Mouse (Mus musculus) B cell, adult 67 days (primary cell): ENCODE data around the gene Ip6k2. TPM values are rescaled to one million over a fixed set of nuclear protein-coding genes. Genes with fewer than 3 reads are reported as not detected.

Source experiments
- total RNA-seq, 2 experiments: library from RNA; stranded (reverse); gene quantifications; 4 replicates each; pipeline ENCODE4 v1.2.4; 2023

Ip6k2 gene
- 10 to 100 TPM; 80.3 to 81.0 TPM for total RNA-seq

DNA sequence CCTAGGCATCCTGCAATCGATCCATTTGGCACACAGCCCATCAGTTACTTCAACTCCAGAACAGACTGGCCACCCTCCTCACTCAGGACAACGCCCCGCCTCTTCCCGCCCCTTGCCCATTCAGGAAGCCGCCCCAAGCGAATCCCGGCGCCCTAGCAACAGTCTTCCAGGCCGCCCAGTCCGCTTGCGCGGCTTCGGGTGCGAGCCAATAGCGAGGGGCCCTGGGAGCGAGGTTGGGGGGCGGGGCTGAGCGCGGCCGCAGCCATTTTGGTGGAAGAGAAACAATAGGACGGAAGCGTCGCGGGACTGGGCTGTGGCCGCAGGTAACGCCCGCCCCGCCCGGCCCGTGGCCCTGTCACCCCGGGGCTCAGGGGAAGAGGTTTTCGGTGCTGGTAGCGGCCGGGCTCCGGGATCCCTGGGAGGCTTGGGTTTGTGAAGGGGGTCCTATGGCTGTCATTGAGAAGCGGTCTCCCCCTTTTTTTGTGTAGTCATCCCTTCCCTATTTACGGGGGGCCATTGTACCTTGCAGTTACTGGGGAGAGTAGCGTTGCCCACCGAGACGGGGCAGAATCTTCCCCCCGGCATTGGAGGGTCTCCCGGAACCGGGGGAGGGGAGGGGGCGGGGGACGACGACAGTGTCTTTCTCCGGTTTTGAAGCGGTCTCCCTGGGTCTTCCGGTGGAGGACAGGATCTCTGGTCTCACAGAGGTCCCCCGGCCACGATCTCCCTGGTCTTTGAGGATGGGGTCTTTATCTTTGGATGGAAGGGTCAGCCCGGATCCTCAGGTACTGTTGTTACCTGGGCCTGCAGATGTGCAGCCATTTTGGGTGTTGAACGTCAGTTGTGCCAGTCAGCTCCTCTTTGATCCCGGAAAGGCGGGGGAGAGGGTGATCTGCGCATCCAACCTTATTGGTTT, at the start of gene Ip6k2:
Ip6k2 (plus strand) TSS at position 249 of the 916 bp plus-strand sequence.

DNA sequence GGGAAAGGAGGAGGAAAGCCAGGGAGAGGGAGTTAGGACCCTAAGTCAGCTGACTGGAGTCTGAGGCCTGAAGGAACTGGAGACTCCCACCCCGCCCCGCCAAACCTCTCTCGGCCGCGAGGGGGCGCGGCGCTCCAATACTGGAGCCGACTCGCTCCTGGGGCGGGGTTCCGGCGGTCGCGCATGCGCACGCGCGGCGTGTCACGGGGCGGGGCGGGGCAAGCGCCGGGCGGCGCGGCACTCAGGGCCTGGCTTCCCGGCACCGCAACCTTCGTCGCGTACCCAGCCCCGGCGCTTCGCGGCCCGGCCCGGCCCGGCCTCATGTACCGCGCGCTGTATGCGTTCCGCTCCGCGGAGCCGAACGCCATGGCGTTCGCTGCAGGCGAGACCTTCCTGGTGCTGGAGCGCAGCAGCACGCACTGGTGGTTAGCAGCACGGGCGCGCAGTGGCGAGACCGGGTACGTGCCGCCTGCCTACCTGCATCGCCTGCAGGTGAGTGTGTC, 24.6 kb downstream of the Ip6k2 start, which contains the start of gene Nckipsd:
Nckipsd (plus strand) TSS at position 206 of the 503 bp plus-strand sequence.

DNA sequence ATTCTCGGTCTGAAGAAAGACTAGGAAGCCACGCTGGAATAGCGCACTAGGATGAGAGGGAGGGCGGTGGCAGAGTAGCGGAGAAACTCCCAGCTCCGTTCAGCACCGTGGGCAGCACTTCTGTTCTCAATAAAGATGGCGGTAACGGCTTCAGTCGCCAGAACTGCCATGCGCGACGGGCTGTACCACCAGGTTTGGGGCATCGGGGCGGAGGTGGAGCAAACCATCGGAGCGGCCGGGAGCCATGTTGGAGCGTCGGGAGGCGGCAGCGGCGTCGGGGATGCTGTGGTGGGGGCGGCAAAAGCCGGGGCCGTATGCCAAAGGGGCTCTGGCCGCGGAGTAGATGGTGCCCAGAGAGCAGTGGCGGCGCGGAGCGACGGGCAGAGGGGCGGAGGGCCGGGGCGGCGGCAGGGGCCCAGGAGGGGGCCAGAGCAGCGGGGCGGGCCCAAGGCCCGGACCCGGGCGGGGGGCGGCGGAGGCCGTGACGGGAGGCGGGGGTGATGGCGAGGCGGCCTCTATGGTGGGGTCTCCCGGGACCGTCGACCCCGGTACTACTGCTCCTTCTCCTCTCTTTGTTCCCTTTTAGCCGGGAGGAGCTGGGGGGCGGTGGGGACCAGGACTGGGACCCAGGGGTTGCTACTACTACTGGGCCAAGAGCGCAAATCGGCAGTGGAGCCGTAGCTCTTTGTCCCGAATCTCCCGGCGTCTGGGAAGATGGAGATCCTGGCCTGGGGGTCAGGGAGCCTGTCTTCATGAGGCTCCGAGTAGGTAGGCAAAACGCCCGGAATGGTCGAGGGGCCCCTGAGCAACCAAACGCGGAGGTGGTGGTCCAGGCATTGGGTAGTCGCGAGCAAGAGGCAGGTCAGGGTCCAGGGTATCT, 42.5 kb downstream of the Ip6k2 start, which contains the start of gene Celsr3:
Celsr3 (plus strand) TSS at position 501 of the 880 bp plus-strand sequence.

DNA sequence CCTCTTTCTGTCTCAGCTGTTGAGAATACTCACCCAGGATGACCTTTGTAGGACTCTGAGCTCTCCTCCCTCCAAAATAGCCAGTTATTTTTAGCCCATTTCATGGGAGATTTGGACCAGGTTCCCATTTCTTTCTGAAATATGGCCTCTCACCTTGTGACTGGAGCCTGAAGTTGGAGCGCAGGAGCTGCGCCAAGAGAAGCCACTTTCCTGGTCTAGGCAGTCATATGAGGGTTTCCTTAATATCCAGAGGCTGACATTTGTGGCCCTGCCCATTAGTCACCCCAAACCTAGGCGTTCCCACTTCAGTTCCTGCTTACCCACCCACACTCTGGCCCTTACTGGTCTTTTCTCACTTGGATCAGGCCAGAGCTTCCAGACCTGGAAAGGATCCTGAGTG, 69.4 kb downstream of the Ip6k2 start, which contains the start of gene Slc26a6:
Slc26a6 (plus strand) TSS at position 308 of the 400 bp plus-strand sequence.

Other genes starting within 250 kb of the Ip6k2 start
- gene Impdh2, start 223.5 kb upstream of the Ip6k2 start, total RNA-seq: 100 to 1,000 TPM; 197 to 211 TPM
- 10 to 100 TPM; 31.6 to 37.6 TPM for gene Ndufaf3, start 216.4 kb upstream of the Ip6k2 start, total RNA-seq
- 100 to 1,000 TPM in 1 of 2 experiments, 10 to 100 TPM in 1; 93.3 to 117 TPM for gene Dalrd3, start 213.9 kb upstream of the Ip6k2 start, total RNA-seq
- gene Wdr6, start 205.1 kb upstream of the Ip6k2 start, total RNA-seq: 10 to 100 TPM; 42.2 to 42.9 TPM
- 1 to 10 TPM; 3.0 to 6.8 TPM for gene P4htm, start 186.1 kb upstream of the Ip6k2 start, total RNA-seq
- 100 to 1,000 TPM; 135 to 144 TPM for gene Arih2, start 134.4 kb upstream of the Ip6k2 start, total RNA-seq
- 10 to 100 TPM; 17.3 to 20.1 TPM for gene Slc25a20, start 121.7 kb upstream of the Ip6k2 start, total RNA-seq
- gene Prkar2a, start 94.5 kb upstream of the Ip6k2 start, total RNA-seq: 10 to 100 TPM; 12.1 to 12.7 TPM
- 10 to 100 TPM; 18.1 to 25.1 TPM for gene Nckipsd, start 24.6 kb downstream of the Ip6k2 start, total RNA-seq
- gene Celsr3, start 42.5 kb downstream of the Ip6k2 start, total RNA-seq: under 1 TPM; 0.06 to 0.53 TPM
- gene Slc26a6, start 69.5 kb downstream of the Ip6k2 start, total RNA-seq: 10 to 100 TPM; 11.7 to 17.2 TPM
- gene Tmem89, start 130.8 kb downstream of the Ip6k2 start, total RNA-seq: under 1 TPM in 1 of 2 experiments, not detected in 1; 0.78 TPM
- gene Uqcrc1, start 152.8 kb downstream of the Ip6k2 start, total RNA-seq: 100 to 1,000 TPM; 174 to 176 TPM
- gene Col7a1, start 169.8 kb downstream of the Ip6k2 start, total RNA-seq: 1 to 10 TPM; 4.0 to 6.9 TPM
- gene Ucn2, start 202.2 kb downstream of the Ip6k2 start, total RNA-seq: under 1 TPM in 1 of 2 experiments, not detected in 1; 0.83 TPM
- 10 to 100 TPM; 32.6 to 47.0 TPM for gene Pfkfb4, start 208.0 kb downstream of the Ip6k2 start, total RNA-seq